Mouse (Mus musculus): ENCODE data around the gene Habp4. TPM values are rescaled to one million over a fixed set of nuclear protein-coding genes. Genes with fewer than 3 reads are reported as not detected.

Gene Habp4
- total and polyA plus RNA-seq, 2 experiments from 2014 or later, result 37.7 to 41.1 TPM

DNA sequence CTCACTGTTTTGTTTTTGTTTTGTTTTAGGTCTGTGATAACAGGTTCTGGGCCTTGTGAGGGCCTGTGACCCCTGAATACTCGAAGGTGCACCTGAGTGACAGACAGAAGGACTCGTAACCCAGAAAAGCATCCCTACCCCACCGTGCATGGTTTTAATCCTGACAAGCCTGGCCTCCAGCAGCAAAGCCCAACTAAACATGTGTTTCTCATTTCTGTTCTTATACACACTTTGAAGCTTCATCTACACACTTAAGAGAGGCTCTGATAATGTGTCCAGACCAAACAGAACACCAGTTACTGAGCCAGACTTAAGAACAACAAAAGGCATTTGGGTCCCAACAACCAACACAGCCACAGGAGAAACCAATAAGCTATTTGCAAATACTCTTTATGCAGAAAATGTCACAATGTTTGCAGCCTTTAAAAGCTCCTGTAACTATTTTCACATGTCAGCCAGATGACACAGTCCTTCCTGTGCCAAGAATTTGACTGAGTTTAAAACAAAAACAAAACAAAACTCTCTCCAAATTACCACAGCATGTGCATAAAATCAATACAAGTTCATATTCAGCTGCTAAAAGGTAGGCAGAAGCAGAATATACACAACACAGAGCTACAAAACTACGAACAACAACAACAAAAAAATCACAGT, 73.6 kb downstream of the Habp4 start:
- no peak overlapping the region for H3K4me2 ChIP-seq (ENCODE audit: low read depth)
- H3K27ac ChIP-seq (ENCODE audit: low read depth, low read length), result no peak overlapping the region
- peak; percentile 51 for DNase-seq
- no peaks in the 10 kb centered on the region for H3K4me1 ChIP-seq (ENCODE audit: insufficient read depth)
- H3K9ac ChIP-seq, result no peak overlapping the region
- H3K4me3 ChIP-seq (ENCODE audit: low read depth, low read length), result no peak overlapping the region
- H3K9me3 ChIP-seq (ENCODE audit: low read length), result no peaks in the 10 kb centered on the region
- TF ChIP-seq CTCF (IDR thresholded peaks at IDR 0.05; ENCODE audit: low read depth), result no peak
- H3K27me3 ChIP-seq (ENCODE audit: insufficient read depth, low read length), result no peaks in the 10 kb centered on the region
- peak; percentile 32; the same call in 1 of the 2 replicates for ATAC-seq
- WGBS, result 59% methylated on average over 4 of the region's 4 CpGs
- H3K36me3 ChIP-seq (ENCODE audit: insufficient read depth), result no peaks in the 10 kb centered on the region

DNA sequence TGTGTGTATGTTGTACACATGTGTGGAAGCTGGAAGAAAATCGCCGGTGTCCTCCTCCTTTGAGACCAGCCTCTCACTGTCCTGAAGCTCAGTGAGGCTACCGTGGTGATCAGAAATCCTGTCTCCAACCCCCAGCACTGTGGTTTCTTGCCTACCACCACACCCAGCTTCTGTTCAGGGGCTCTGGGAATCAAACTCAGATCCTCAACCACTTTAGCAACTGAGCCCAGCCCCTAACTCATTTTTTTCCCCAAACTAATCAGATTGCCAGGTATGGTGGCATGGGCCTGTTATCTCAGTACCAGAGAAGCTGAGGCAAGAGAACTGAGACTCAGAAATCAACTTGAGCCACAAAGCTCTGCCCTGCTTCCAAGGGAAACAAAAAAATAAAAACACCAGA, 74.2 kb downstream of the Habp4 start:
- H3K4me3 ChIP-seq (ENCODE audit: low read depth, low read length), result no peak overlapping the region
- H3K36me3 ChIP-seq (ENCODE audit: insufficient read depth), result no peaks in the 10 kb centered on the region
- ATAC-seq, result no peak
- no peak overlapping the region for H3K9ac ChIP-seq
- 80% methylated on average over 3 of the region's 3 CpGs for WGBS
- no peaks in the 10 kb centered on the region for H3K4me1 ChIP-seq (ENCODE audit: insufficient read depth)
- no peak for DNase-seq
- no peaks in the 10 kb centered on the region for H3K9me3 ChIP-seq (ENCODE audit: low read length)
- no peak for TF ChIP-seq CTCF (IDR thresholded peaks at IDR 0.05; ENCODE audit: low read depth)
- no peak overlapping the region for H3K27ac ChIP-seq (ENCODE audit: low read depth, low read length)
- no peaks in the 10 kb centered on the region for H3K27me3 ChIP-seq (ENCODE audit: insufficient read depth, low read length)
- H3K4me2 ChIP-seq (ENCODE audit: low read depth), result no peak overlapping the region

Other genes with a start within 250 kb of the Habp4 start
- gene Hsd17b3, start 72.6 kb upstream of the Habp4 start, total RNA-seq (2014; rRNA removed), result not detected in 2 replicates
- 0.18 TPM in 1 of 2 replicates, not detected in the other for gene Hsd17b3, start 72.6 kb upstream of the Habp4 start, polyA plus RNA-seq (2015; fragmentation: Nextera tagmentation; extraction: Ambion mirVana)
- 1.4 and 2.6 TPM in 2 replicates for gene Slc35d2, start 32.5 kb upstream of the Habp4 start, total RNA-seq (2014; rRNA removed)
- gene Slc35d2, start 32.5 kb upstream of the Habp4 start, polyA plus RNA-seq (2015; fragmentation: Nextera tagmentation; extraction: Ambion mirVana), result 1.0 and 1.5 TPM in 2 replicates
- gene Zfp367, start 8.6 kb upstream of the Habp4 start, total RNA-seq (2014; rRNA removed), result 6.3 and 9.1 TPM in 2 replicates
- 3.1 and 4.1 TPM in 2 replicates for gene Zfp367, start 8.6 kb upstream of the Habp4 start, polyA plus RNA-seq (2015; fragmentation: Nextera tagmentation; extraction: Ambion mirVana)
- gene Cdc14b, start 113.5 kb downstream of the Habp4 start, total RNA-seq (2014; rRNA removed), result 1.7 and 3.0 TPM in 2 replicates
- gene Cdc14b, start 113.5 kb downstream of the Habp4 start, polyA plus RNA-seq (2015; fragmentation: Nextera tagmentation; extraction: Ambion mirVana), result 0.42 and 0.75 TPM in 2 replicates
- 9.8 and 13.5 TPM in 2 replicates for gene Aaed1, start 150.9 kb downstream of the Habp4 start, total RNA-seq (2014; rRNA removed)
- 7.2 and 9.1 TPM in 2 replicates for gene Aaed1, start 150.9 kb downstream of the Habp4 start, polyA plus RNA-seq (2015; fragmentation: Nextera tagmentation; extraction: Ambion mirVana)
- gene Ctsl, start 209.1 kb downstream of the Habp4 start, total RNA-seq (2014; rRNA removed), result 138 and 149 TPM in 2 replicates
- gene Ctsl, start 209.1 kb downstream of the Habp4 start, polyA plus RNA-seq (2015; fragmentation: Nextera tagmentation; extraction: Ambion mirVana), result 161 and 182 TPM in 2 replicates